Mouse (Mus musculus): Measurements from ENCODE around the gene Sbf1.

The Sbf1 gene

GRCm38 (mm10) chr15:89315190-89315731 lies at the start of gene Sbf1:
Gene Sbf1 (minus strand): TSS chr15:89315311.
- in situ Hi-C loops (cut with MboI; ENCODE audit: low pct_unique_long_range_greater_than_20kb in 1 of 2, low sequenced_read_pairs in 2 of 2, unreplicated experiment in 1 of 2): no loop called here

GRCm38 (mm10) chr15:89363051-89363450 lies 47.9 kb upstream of the Sbf1 start:
- in situ Hi-C loops (cut with MboI; ENCODE audit: low pct_unique_long_range_greater_than_20kb in 1 of 2, low sequenced_read_pairs in 2 of 2, unreplicated experiment in 1 of 2): no loop called here

- in situ Hi-C loops (cut with MboI; ENCODE audit: low pct_unique_long_range_greater_than_20kb in 1 of 2, low sequenced_read_pairs in 2 of 2, unreplicated experiment in 1 of 2): no loop called here
Measured at GRCm38 (mm10) chr15:89358784-89359183, 43.7 kb upstream of the Sbf1 start.

- in situ Hi-C loops (cut with MboI; ENCODE audit: low pct_unique_long_range_greater_than_20kb in 1 of 2, low sequenced_read_pairs in 2 of 2, unreplicated experiment in 1 of 2): no loop called here
Measured at GRCm38 (mm10) chr15:89356372-89356771, 41.3 kb upstream of the Sbf1 start.

- in situ Hi-C loops (cut with MboI; ENCODE audit: low pct_unique_long_range_greater_than_20kb in 1 of 2, low sequenced_read_pairs in 2 of 2, unreplicated experiment in 1 of 2): no loop called here
Measured at GRCm38 (mm10) chr15:89355241-89356187, 40.4 kb upstream of the Sbf1 start, which contains the start of the genes Lmf2 and Ncaph2. Gene Lmf2 (minus strand): TSS chr15:89355659. Gene Ncaph2 (plus strand): TSS chr15:89355719.

- in situ Hi-C loops (cut with MboI; ENCODE audit: low pct_unique_long_range_greater_than_20kb in 1 of 2, low sequenced_read_pairs in 2 of 2, unreplicated experiment in 1 of 2): no loop called here
Measured at GRCm38 (mm10) chr15:89354455-89354854, 39.3 kb upstream of the Sbf1 start.

GRCm38 (mm10) chr15:89353837-89354236 lies 38.7 kb upstream of the Sbf1 start:
- in situ Hi-C loops (cut with MboI; ENCODE audit: low pct_unique_long_range_greater_than_20kb in 1 of 2, low sequenced_read_pairs in 2 of 2, unreplicated experiment in 1 of 2): no loop called here

- in situ Hi-C loops (cut with MboI; ENCODE audit: low pct_unique_long_range_greater_than_20kb in 1 of 2, low sequenced_read_pairs in 2 of 2, unreplicated experiment in 1 of 2): no loop called here
Measured at GRCm38 (mm10) chr15:89352795-89353194, 37.7 kb upstream of the Sbf1 start.

- in situ Hi-C loops (cut with MboI; ENCODE audit: low pct_unique_long_range_greater_than_20kb in 1 of 2, low sequenced_read_pairs in 2 of 2, unreplicated experiment in 1 of 2): no loop called here
Measured at GRCm38 (mm10) chr15:89352054-89352453, 36.9 kb upstream of the Sbf1 start.

- in situ Hi-C loops (cut with MboI; ENCODE audit: low pct_unique_long_range_greater_than_20kb in 1 of 2, low sequenced_read_pairs in 2 of 2, unreplicated experiment in 1 of 2): no loop called here
Measured at GRCm38 (mm10) chr15:89351302-89351701, 36.2 kb upstream of the Sbf1 start.

GRCm38 (mm10) chr15:89350447-89350846 lies 35.3 kb upstream of the Sbf1 start:
- in situ Hi-C loops (cut with MboI; ENCODE audit: low pct_unique_long_range_greater_than_20kb in 1 of 2, low sequenced_read_pairs in 2 of 2, unreplicated experiment in 1 of 2): no loop called here

GRCm38 (mm10) chr15:89343325-89343724 lies 28.2 kb upstream of the Sbf1 start:
- in situ Hi-C loops (cut with MboI; ENCODE audit: low pct_unique_long_range_greater_than_20kb in 1 of 2, low sequenced_read_pairs in 2 of 2, unreplicated experiment in 1 of 2): no loop called here

- in situ Hi-C loops (cut with MboI; ENCODE audit: low pct_unique_long_range_greater_than_20kb in 1 of 2, low sequenced_read_pairs in 2 of 2, unreplicated experiment in 1 of 2): no loop called here
Measured at GRCm38 (mm10) chr15:89341678-89342077, 26.6 kb upstream of the Sbf1 start.

- in situ Hi-C loops (cut with MboI; ENCODE audit: low pct_unique_long_range_greater_than_20kb in 1 of 2, low sequenced_read_pairs in 2 of 2, unreplicated experiment in 1 of 2): no loop called here
Measured at GRCm38 (mm10) chr15:89340136-89340535, 25.0 kb upstream of the Sbf1 start.

- in situ Hi-C loops (cut with MboI; ENCODE audit: low pct_unique_long_range_greater_than_20kb in 1 of 2, low sequenced_read_pairs in 2 of 2, unreplicated experiment in 1 of 2): no loop called here
Measured at GRCm38 (mm10) chr15:89339696-89340095, 24.6 kb upstream of the Sbf1 start.

GRCm38 (mm10) chr15:89336422-89336821 lies 21.3 kb upstream of the Sbf1 start:
- in situ Hi-C loops (cut with MboI; ENCODE audit: low pct_unique_long_range_greater_than_20kb in 1 of 2, low sequenced_read_pairs in 2 of 2, unreplicated experiment in 1 of 2): no loop called here

- in situ Hi-C loops (cut with MboI; ENCODE audit: low pct_unique_long_range_greater_than_20kb in 1 of 2, low sequenced_read_pairs in 2 of 2, unreplicated experiment in 1 of 2): no loop called here
Measured at GRCm38 (mm10) chr15:89334774-89335537, 19.8 kb upstream of the Sbf1 start.

GRCm38 (mm10) chr15:89334271-89334670 lies 19.2 kb upstream of the Sbf1 start, which contains the start of gene Miox:
Gene Miox (plus strand): TSS chr15:89334398.
- in situ Hi-C loops (cut with MboI; ENCODE audit: low pct_unique_long_range_greater_than_20kb in 1 of 2, low sequenced_read_pairs in 2 of 2, unreplicated experiment in 1 of 2): no loop called here

GRCm38 (mm10) chr15:89326441-89326840 lies 11.3 kb upstream of the Sbf1 start:
- in situ Hi-C loops (cut with MboI; ENCODE audit: low pct_unique_long_range_greater_than_20kb in 1 of 2, low sequenced_read_pairs in 2 of 2, unreplicated experiment in 1 of 2): no loop called here

All from mouse embryonic stem cell (cell line).